Mouse (Mus musculus) natural killer cell, adult 2 months (primary cell): ENCODE measurements around the gene Pprc1.

Source experiments
- DNase-seq, 2 experiments: peaks; one replicate each; pipeline ENCODE4 v3.0.0; 2022; ENCODE audit warnings: low spot score in 2 of 2

Gene Pprc1

GRCm38 (mm10) chr19:46114617-46115016, 69.9 kb downstream of the Pprc1 start:
- DNase-seq = no peak

GRCm38 (mm10) chr19:46119458-46119857, 74.8 kb downstream of the Pprc1 start:
- DNase-seq = no peak

GRCm38 (mm10) chr19:46120872-46121271, 76.2 kb downstream of the Pprc1 start:
- no peak for DNase-seq
